Mouse (Mus musculus) CD4-positive, CD25-positive, alpha-beta regulatory T cell (primary cell): ENCODE results near the gene Olfr424. TPM values are rescaled to one million over a fixed set of nuclear protein-coding genes. Genes with fewer than 3 reads are reported as not detected.

Source experiments
- polyA plus RNA-seq: library from polyadenylated mRNA; unstranded; fragments of 100-300 nt; shearing (Covaris generic); gene quantifications from one replicate; pipeline ENCODE4 v1.2.1, GENCODE M21; 2017

Olfr424 gene
- not detected for polyA plus RNA-seq

DNA sequence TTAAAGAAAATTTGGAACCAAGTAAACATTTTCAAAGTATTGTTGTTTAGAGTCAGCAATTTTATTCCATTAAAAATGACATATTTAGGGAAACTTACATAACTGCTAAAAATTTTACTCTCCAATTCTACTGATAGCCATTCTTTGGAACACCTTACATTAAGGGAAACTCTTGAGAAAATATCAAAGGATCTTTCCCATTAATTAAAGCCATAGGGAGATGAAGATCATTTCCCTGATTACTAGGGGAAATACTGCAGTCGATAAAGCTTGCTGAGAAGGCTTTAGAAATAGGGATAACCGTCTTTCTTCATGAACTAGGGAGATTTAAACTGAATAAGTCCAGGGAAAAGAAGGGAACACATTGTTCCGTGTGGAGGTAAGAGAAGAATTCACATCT lies at the start of gene Olfr424:
TSS of gene Olfr424 (plus strand) at position 301 of the 400 bp plus-strand sequence.

DNA sequence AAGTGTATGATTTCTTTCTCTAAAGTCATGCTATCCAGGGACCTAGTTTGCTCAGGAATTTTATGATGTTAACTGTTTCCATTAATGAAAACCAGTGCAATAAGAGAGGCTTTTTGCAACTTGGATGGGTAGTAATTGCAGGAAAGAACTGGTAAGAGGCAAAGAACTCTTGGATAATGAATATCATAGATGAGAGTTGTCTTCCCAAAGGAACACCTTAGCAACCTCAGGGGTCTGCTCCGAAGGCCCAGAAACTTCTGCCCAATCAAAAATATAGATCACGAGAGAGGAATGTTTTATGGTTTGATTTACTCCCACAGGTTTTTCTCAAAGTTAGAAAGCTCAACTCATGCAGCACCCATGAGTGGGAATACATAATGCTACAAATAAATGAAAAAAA lies 47.3 kb upstream of the Olfr424 start, which contains the start of gene Olfr429:
TSS of gene Olfr429 (plus strand) at position 301 of the 400 bp plus-strand sequence.

DNA sequence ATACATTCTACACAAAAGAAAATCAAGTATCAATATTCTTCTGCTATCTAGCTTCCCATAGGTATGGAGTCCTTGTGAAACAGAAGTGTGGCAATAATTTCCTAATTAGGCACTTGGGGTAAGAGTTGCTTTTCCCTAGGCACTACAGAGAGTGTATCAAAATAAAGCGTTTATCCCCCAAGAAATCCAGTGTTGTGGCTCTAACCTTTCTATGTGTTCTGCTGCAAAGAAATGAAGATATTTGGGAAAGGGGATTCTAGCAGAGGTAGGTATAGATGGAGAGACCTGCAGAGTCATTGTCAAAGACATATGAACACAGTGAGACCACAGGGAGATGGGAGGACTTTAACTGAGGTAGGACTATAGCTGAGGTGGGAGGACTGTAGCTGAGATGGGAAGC lies 34.7 kb upstream of the Olfr424 start, which contains the start of gene Olfr427:
TSS of gene Olfr427 (plus strand) at position 301 of the 400 bp plus-strand sequence.

DNA sequence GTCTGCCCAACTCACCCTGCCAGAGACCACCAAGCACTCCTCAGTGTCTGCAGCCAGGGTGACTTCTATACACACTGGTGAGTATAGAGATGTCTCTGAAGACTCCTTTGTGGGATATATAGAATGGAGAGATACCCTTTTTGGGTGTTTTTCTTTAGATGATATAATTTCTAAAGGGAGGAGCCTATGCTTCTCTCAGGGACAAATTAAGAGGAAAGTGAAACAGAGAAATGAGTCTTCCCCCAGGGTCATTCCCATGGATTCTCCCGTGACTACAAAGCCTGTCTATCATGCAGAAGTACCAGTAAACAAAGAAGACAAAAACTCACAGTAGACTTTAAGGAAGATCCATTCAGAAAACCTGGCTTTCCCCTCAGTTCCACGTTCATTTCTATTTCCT lies 10.3 kb upstream of the Olfr424 start, which contains the start of gene Olfr231:
TSS of gene Olfr231 (minus strand) at position 101 of the 400 bp plus-strand sequence.

DNA sequence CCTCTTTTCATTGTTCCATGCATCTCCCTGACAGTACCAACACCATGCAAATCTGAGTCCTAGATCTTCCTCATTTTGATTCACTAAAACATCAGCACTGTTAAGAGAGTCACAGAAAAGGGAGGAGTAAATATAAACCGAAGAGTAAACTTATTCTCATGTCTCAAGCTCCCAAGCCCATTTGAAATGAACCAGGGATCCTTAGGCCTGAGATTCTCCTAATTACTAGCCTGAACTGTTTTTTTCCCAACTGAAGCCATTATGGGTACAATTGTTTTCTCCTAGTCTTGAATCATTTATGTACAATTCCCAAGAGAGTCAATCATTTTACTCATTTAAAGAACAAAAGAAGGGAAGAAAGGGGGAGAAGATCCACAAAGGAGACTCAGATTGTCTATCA lies 24.0 kb downstream of the Olfr424 start, which contains the start of gene Olfr420:
TSS of gene Olfr420 (plus strand) at position 301 of the 400 bp plus-strand sequence.

DNA sequence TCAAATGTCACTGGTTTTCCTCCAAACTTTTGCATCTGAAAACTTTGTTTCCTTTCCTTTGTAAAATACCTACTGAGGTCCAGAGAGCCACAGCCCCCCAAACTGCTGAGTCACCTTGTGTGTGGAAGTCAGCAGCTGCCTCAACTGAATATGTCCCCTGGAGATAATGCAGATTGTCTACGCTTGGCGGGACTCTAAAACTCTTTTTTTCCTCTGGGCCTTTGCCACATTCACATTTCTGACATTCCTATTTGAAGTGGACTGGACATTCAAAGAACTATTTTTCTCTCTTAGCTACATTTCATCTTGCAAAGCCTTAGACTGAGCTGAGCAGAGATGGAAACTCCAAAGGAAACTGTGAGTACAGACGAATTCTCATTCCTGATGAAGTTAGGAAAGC lies 41.3 kb downstream of the Olfr424 start, which contains the start of gene Spta1:
TSS of gene Spta1 (plus strand) at position 172 of the 400 bp plus-strand sequence.

Other genes with a start within 250 kb of the Olfr424 start
- 1.0 TPM for gene Ifi211, start 218.5 kb upstream of the Olfr424 start, polyA plus RNA-seq
- gene Mndal, start 189.0 kb upstream of the Olfr424 start, polyA plus RNA-seq: 503 TPM
- gene Ifi203, start 188.8 kb upstream of the Olfr424 start, polyA plus RNA-seq: 381 TPM
- gene Ifi202b, start 148.8 kb upstream of the Olfr424 start, polyA plus RNA-seq: not detected
- gene Ifi205, start 99.7 kb upstream of the Olfr424 start, polyA plus RNA-seq: 0.24 TPM
- 0.07 TPM for gene Olfr433, start 90.8 kb upstream of the Olfr424 start, polyA plus RNA-seq
- 0.24 TPM for gene Olfr432, start 82.3 kb upstream of the Olfr424 start, polyA plus RNA-seq
- not detected for gene Olfr430, start 64.9 kb upstream of the Olfr424 start, polyA plus RNA-seq
- not detected for gene Olfr429, start 47.2 kb upstream of the Olfr424 start, polyA plus RNA-seq
- not detected for gene Olfr427, start 34.6 kb upstream of the Olfr424 start, polyA plus RNA-seq
- not detected for gene Olfr231, start 10.4 kb upstream of the Olfr424 start, polyA plus RNA-seq
- gene Olfr420, start 24.1 kb downstream of the Olfr424 start, polyA plus RNA-seq: not detected
- not detected for gene Spta1, start 41.3 kb downstream of the Olfr424 start, polyA plus RNA-seq
- not detected for gene Olfr419, start 120.5 kb downstream of the Olfr424 start, polyA plus RNA-seq
- gene Mptx1, start 199.0 kb downstream of the Olfr424 start, polyA plus RNA-seq: not detected
- not detected for gene Olfr417, start 233.6 kb downstream of the Olfr424 start, polyA plus RNA-seq